13 mouse cellular contexts compared by ENCODE assay signal in genomic region chr14:73255426-73255970, GRCm38 (mm10). TPM values are rescaled to one million over a fixed set of nuclear protein-coding genes. Genes with fewer than 3 reads are reported as not detected.
DNase-seq lines count a peak whose midpoint lies in the region; ATAC-seq lines count a peak whose summit lies in the region.
"Had no signal": no experiment of that assay in that cellular context is flagged by ENCODE, and none has a peak within 500 bp of the region (broad histone marks: within the 10 kb centered on the region; RNA-seq: fewer than 3 reads in every experiment).

No protein-coding gene starts in this region.

- no peaks in the 10 kb centered on the region for H3K27me3 ChIP-seq in heart, embryonic 15.5 days
- H3K27me3 ChIP-seq in heart, embryonic 11.5 days (ENCODE audit: control insufficient read depth, insufficient read depth, low read length), result no peaks in the 10 kb centered on the region
- no peaks in the 10 kb centered on the region for H3K27me3 ChIP-seq in lung, embryonic 16.5 days (ENCODE audit: control insufficient read depth, insufficient read depth, low read depth, low read length)
- no peaks in the 10 kb centered on the region for H3K27me3 ChIP-seq in limb, embryonic 10.5 days (ENCODE audit: low read depth, poor library complexity, severe bottlenecking)
- H3K27me3 ChIP-seq: CH12.LX, Patski had no signal

- no peaks in the 10 kb centered on the region for H3K9me3 ChIP-seq in heart, embryonic 15.5 days (replicated peaks)
- no peaks in the 10 kb centered on the region for H3K9me3 ChIP-seq in heart, embryonic 11.5 days (replicated peaks; ENCODE audit: control insufficient read depth, low read length)
- H3K9me3 ChIP-seq in lung, embryonic 16.5 days (ENCODE audit: control insufficient read depth, low read length), result no peaks in the 10 kb centered on the region
- no peaks in the 10 kb centered on the region for H3K9me3 ChIP-seq in limb, embryonic 10.5 days (replicated peaks)

- no peaks in the 10 kb centered on the region for H3K4me1 ChIP-seq in heart, embryonic 15.5 days (replicated peaks)
- H3K4me1 ChIP-seq in heart, embryonic 11.5 days (ENCODE audit: control insufficient read depth, insufficient read depth, low read length), result no peaks in the 10 kb centered on the region
- peaks cover 21% of the 10 kb centered on the region for H3K4me1 ChIP-seq in lung, embryonic 16.5 days (replicated peaks; ENCODE audit: control insufficient read depth, insufficient read depth, low read length)
- peaks cover 16% of the 10 kb centered on the region; the same call in 1 of the 2 replicates for H3K4me1 ChIP-seq in limb, embryonic 10.5 days

- WGBS in heart, embryonic 15.5 days, result 55% methylated on average over 3 of the region's 3 CpGs
- 53% methylated on average over 3 of the region's 3 CpGs for WGBS in heart, embryonic 11.5 days (ENCODE audit: insufficient replicate concordance)
- 45% methylated on average over 3 of the region's 3 CpGs for WGBS in lung, embryonic 16.5 days
- WGBS in limb, embryonic 10.5 days, result 76% methylated on average over 3 of the region's 3 CpGs

- no peak overlapping the region for H3K9ac ChIP-seq in heart, embryonic 15.5 days
- H3K9ac ChIP-seq in heart, embryonic 11.5 days (ENCODE audit: low read depth, low read length), result no peak overlapping the region
- no peak overlapping the region for H3K9ac ChIP-seq in lung, embryonic 16.5 days (ENCODE audit: low read length)

- H3K4me2 ChIP-seq in heart, embryonic 15.5 days, result no peak overlapping the region
- no peak overlapping the region for H3K4me2 ChIP-seq in heart, embryonic 11.5 days
- H3K4me2 ChIP-seq in lung, embryonic 16.5 days (ENCODE audit: low read depth, low read length), result no peak overlapping the region

- peak overlapping the region; percentile 40; the same call in 1 of the 2 replicates for H3K27ac ChIP-seq in heart, embryonic 15.5 days
- H3K27ac ChIP-seq in heart, embryonic 11.5 days (ENCODE audit: low read depth, low read length), result no peak overlapping the region
- H3K27ac ChIP-seq in lung, embryonic 16.5 days (ENCODE audit: low read length), result peak overlapping the region; percentile 59
- no peak overlapping the region for H3K27ac ChIP-seq in limb, embryonic 10.5 days

- no peak overlapping the region for H3K4me3 ChIP-seq in heart, embryonic 15.5 days
- no peak overlapping the region for H3K4me3 ChIP-seq in heart, embryonic 11.5 days (ENCODE audit: low read depth, low read length)
- no peak overlapping the region for H3K4me3 ChIP-seq in lung, embryonic 16.5 days (ENCODE audit: low read length)
- no peak overlapping the region for H3K4me3 ChIP-seq in limb, embryonic 10.5 days

- no peaks in the 10 kb centered on the region for H3K36me3 ChIP-seq in heart, embryonic 15.5 days
- no peaks in the 10 kb centered on the region for H3K36me3 ChIP-seq in heart, embryonic 11.5 days (ENCODE audit: control insufficient read depth, insufficient read depth, low read length)
- no peaks in the 10 kb centered on the region for H3K36me3 ChIP-seq in lung, embryonic 16.5 days (ENCODE audit: control insufficient read depth, insufficient read depth, low read length)
- no peaks in the 10 kb centered on the region for H3K36me3 ChIP-seq in limb, embryonic 10.5 days

- no peak for DNase-seq in lung, postnatal 14 days
- peak; percentile 12 for DNase-seq in limb, embryonic 10.5 days (ENCODE audit: low spot score)
- DNase-seq in thymus, postnatal 25 days, result peak; percentile 62
- no peak for DNase-seq in cerebellum, adult 8-10 months
- no peak for DNase-seq in embryo, embryonic 11 days
- DNase-seq: adrenal gland, adult 2 months; cerebellum, postnatal 36 days; left cerebral cortex, postnatal 4 days had no signal

- no peak; the same call in 1 of the 2 replicates for ATAC-seq in heart, embryonic 15.5 days (replicated peaks; ENCODE audit: insufficient number of reproducible peaks, insufficient read depth, low FRiP score, low read depth)
- no peak for ATAC-seq in heart, embryonic 11.5 days (replicated peaks; ENCODE audit: insufficient number of reproducible peaks, low FRiP score, low TSS enrichment)
- ATAC-seq in lung, embryonic 16.5 days (ENCODE audit: low read depth), result peak; percentile 40; the same call in 1 of the 2 replicates
- ATAC-seq: Patski had no signal

RNA-seq across cellular contexts. Expression of gene Lpar6, which starts 17.8 kb away (rescaled TPM):
- polyA plus RNA-seq in heart, embryonic 15.5 days (2015; fragmentation: Nextera tagmentation; extraction: Ambion mirVana), result 8.7 and 8.8 TPM in 2 replicates
- polyA plus RNA-seq in heart, embryonic 11.5 days (2014; fragmentation: Nextera tagmentation; extraction: Ambion mirVana), result 8.8 and 10.5 TPM in 2 replicates
- polyA plus RNA-seq in lung, embryonic 16.5 days (2015; fragmentation: Nextera tagmentation; extraction: Ambion mirVana), result 13.7 and 14.1 TPM in 2 replicates
- 18.9 and 20.0 TPM in 2 replicates for polyA plus RNA-seq in limb, embryonic 10.5 days (2016; fragmentation: Nextera tagmentation; extraction: Ambion mirVana)

Comparison
In these comparisons a context has a peak if more than half of its experiments do, and no peak if none do; other contexts are left out.
1. H3K27ac ChIP-seq: peak in heart, embryonic 15.5 days (single experiment) and lung, embryonic 16.5 days (single experiment); none in heart, embryonic 11.5 days (single experiment) and limb, embryonic 10.5 days (single experiment).
2. DNase-seq: peak in limb, embryonic 10.5 days (single experiment) and thymus, postnatal 25 days (single experiment); none in lung, postnatal 14 days (single experiment), cerebellum, adult 8-10 months (single experiment) and embryo, embryonic 11 days (single experiment).